Mouse (Mus musculus) A20 (cell line): ENCODE measurements around the gene Kat7.

Experiments
- DNase-seq: peaks from one replicate; pipeline ENCODE4 v3.0.0-alpha.2; 2011; ENCODE audit warnings: low read depth, low spot score

Kat7 gene

GRCm38 (mm10) chr11:95231688-95232328 is 78.2 kb downstream of the Kat7 start:
- peak; percentile 65 for DNase-seq

- no peak for DNase-seq
Observed at GRCm38 (mm10) chr11:95227467-95227866, 82.6 kb downstream of the Kat7 start.

- no peak for DNase-seq
Observed at GRCm38 (mm10) chr11:95225448-95225847, 84.6 kb downstream of the Kat7 start.
